Mouse (Mus musculus) embryonic facial prominence, embryonic 11.5 days (tissue): ENCODE results near the gene Dusp3. TPM values are rescaled to one million over a fixed set of nuclear protein-coding genes. Genes with fewer than 3 reads are reported as not detected.
A peak's percentile ranks its signal among the peaks of the same experiment; 100 is the strongest.

Experiments
- ATAC-seq: fragments of 200-750 bp; cut with Nextera tagmentation; replicated peaks from 2 replicates; pipeline ENCODE4 v1.8.0; 2017; ENCODE audit warnings: low read depth; ENCODE audit not compliant: insufficient number of reproducible peaks, low FRiP score, low TSS enrichment
- DNase-seq: peaks from one replicate; pipeline ENCODE4 v3.0.0-alpha.2; 2015; ENCODE audit warnings: low spot score
- H3K27ac ChIP-seq: fragments of 300-500 bp; sonication (generic); replicated peaks from 2 replicates; pipeline ENCODE4 v1.5.1; 2014; ENCODE audit warnings: mild to moderate bottlenecking, low read depth, low read length, control low read depth
- H3K27me3 ChIP-seq: fragments of 300-500 bp; sonication (generic); 2 replicates; pipeline ENCODE4 v1.6.1; 2014; ENCODE audit warnings: mild to moderate bottlenecking, low read length, moderate library complexity, mixed read lengths; ENCODE audit not compliant: control insufficient read depth, insufficient read depth
- H3K36me3 ChIP-seq: fragments of 300-500 bp; sonication (generic); replicated peaks from 2 replicates; pipeline ENCODE4 v1.6.1; 2014; ENCODE audit warnings: low read depth, mild to moderate bottlenecking, low read length, moderate library complexity, mixed read lengths; ENCODE audit not compliant: control insufficient read depth, insufficient read depth
- H3K4me1 ChIP-seq: fragments of 300-500 bp; sonication (generic); 2 replicates; pipeline ENCODE4 v1.6.1; 2014; ENCODE audit warnings: low read length, mixed read lengths; ENCODE audit not compliant: control insufficient read depth, insufficient read depth
- H3K4me2 ChIP-seq: fragments of 300-500 bp; sonication (generic); 2 replicates; pipeline ENCODE4 v1.6.1; 2014; ENCODE audit warnings: low read depth, mild to moderate bottlenecking, control low read depth, low read length, moderate library complexity
- H3K4me3 ChIP-seq: fragments of 300-500 bp; sonication (generic); 2 replicates; pipeline ENCODE4 v1.5.1; 2014; ENCODE audit warnings: low read depth, low read length, control low read depth
- H3K9ac ChIP-seq: fragments of 300-500 bp; sonication (generic); replicated peaks from 2 replicates; pipeline ENCODE4 v1.6.1; 2014; ENCODE audit warnings: mild to moderate bottlenecking, control low read depth, low read length
- H3K9me3 ChIP-seq: fragments of 300-500 bp; sonication (generic); replicated peaks from 2 replicates; pipeline ENCODE4 v1.6.1; 2016; ENCODE audit warnings: mild to moderate bottlenecking, low read length, inconsistent platforms, mixed read lengths; ENCODE audit not compliant: control insufficient read depth
- WGBS: fragments of 180-500 bp; shearing (Covaris S2); extraction: QIAGEN DNeasy Blood & Tissue Kit; methylation state at CpG from one replicate; pipeline ENCODE4 v1.1.7; 2014; 5-methylcytosine and 5-hydroxymethylcytosine counted together
- polyA plus RNA-seq: library from polyadenylated mRNA; unstranded; fragments of >200 nt; fragmentation: Nextera tagmentation; extraction: Ambion mirVana; gene quantifications from 2 replicates; pipeline ENCODE4 v1.2.1, GENCODE M21; 2014

Dusp3 gene
- polyA plus RNA-seq, 1 experiment from 2014 or later: 11.3 TPM

GRCm38 (mm10) chr11:101964647-101965046 lies 22.2 kb downstream of the Dusp3 start:
- H3K36me3 ChIP-seq: no peaks in the 10 kb centered on the region
- H3K27ac ChIP-seq: no peak overlapping the region
- peaks cover 8% of the 10 kb centered on the region; the same call in 1 of the 2 replicates for H3K4me1 ChIP-seq
- WGBS: 6% methylated on average over 8 of the region's 8 CpGs
- H3K9ac ChIP-seq: no peak overlapping the region
- ATAC-seq (no peak), DNase-seq (no peak)
- no peak overlapping the region for H3K4me2 ChIP-seq
- H3K27me3 ChIP-seq: peaks cover 42% of the 10 kb centered on the region
- H3K9me3 ChIP-seq: no peaks in the 10 kb centered on the region
- H3K4me3 ChIP-seq: no peak overlapping the region

GRCm38 (mm10) chr11:101963473-101964291 lies 23.1 kb downstream of the Dusp3 start:
- peak overlapping the region; percentile 43 for H3K4me3 ChIP-seq
- H3K27ac ChIP-seq: no peak overlapping the region
- peak; percentile 57 for DNase-seq
- H3K9ac ChIP-seq: peak overlapping the region; percentile 64
- ATAC-seq: peak; percentile 35; the same call in 1 of the 2 replicates
- no peaks in the 10 kb centered on the region for H3K9me3 ChIP-seq
- under 1% methylated on average over 78 of the region's 78 CpGs for WGBS
- peaks cover 8% of the 10 kb centered on the region; the same call in 1 of the 2 replicates for H3K4me1 ChIP-seq
- peaks cover 42% of the 10 kb centered on the region for H3K27me3 ChIP-seq
- H3K4me2 ChIP-seq: peak overlapping the region; percentile 95
- H3K36me3 ChIP-seq: no peaks in the 10 kb centered on the region

- Histone ChIP-seq H3K4me2 (peak overlapping the region; percentile 95; the same call in 1 of the 2 replicates), H3K4me3 (peak overlapping the region; percentile 43), H3K4me1 (peaks cover 8% of the 10 kb centered on the region; the same call in 1 of the 2 replicates), H3K27me3 (peaks cover 42% of the 10 kb centered on the region), H3K27ac (no peak overlapping the region), H3K9ac (no peak overlapping the region), H3K36me3 (no peaks in the 10 kb centered on the region), H3K9me3 (no peaks in the 10 kb centered on the region)
- ATAC-seq (no peak), DNase-seq (no peak)
- WGBS: 2% methylated on average over 11 of the region's 11 CpGs
These were observed 23.8 kb downstream of the Dusp3 start for GRCm38 (mm10) chr11:101963043-101963442.

GRCm38 (mm10) chr11:101957476-101957875 lies 29.3 kb downstream of the Dusp3 start:
- H3K36me3 ChIP-seq: no peaks in the 10 kb centered on the region
- no peak overlapping the region for H3K4me2 ChIP-seq
- H3K9ac ChIP-seq: no peak overlapping the region
- H3K4me1 ChIP-seq: peaks cover 4% of the 10 kb centered on the region; the same call in 1 of the 2 replicates
- H3K27me3 ChIP-seq: peaks cover 13% of the 10 kb centered on the region
- DNase-seq (no peak), ATAC-seq (no peak)
- no peak overlapping the region for H3K27ac ChIP-seq
- 80% methylated on average over 5 of the region's 5 CpGs for WGBS
- no peaks in the 10 kb centered on the region for H3K9me3 ChIP-seq
- H3K4me3 ChIP-seq: no peak overlapping the region

- H3K27ac ChIP-seq: no peak overlapping the region
- no peaks in the 10 kb centered on the region for H3K9me3 ChIP-seq
- 67% methylated on average over 4 of the region's 4 CpGs for WGBS
- H3K36me3 ChIP-seq: no peaks in the 10 kb centered on the region
- DNase-seq (no peak), ATAC-seq (no peak)
- H3K4me2 ChIP-seq: no peak overlapping the region
- peaks cover 4% of the 10 kb centered on the region; the same call in 1 of the 2 replicates for H3K4me1 ChIP-seq
- no peak overlapping the region for H3K9ac ChIP-seq
- no peak overlapping the region for H3K4me3 ChIP-seq
- no peaks in the 10 kb centered on the region; the same call in 1 of the 2 replicates for H3K27me3 ChIP-seq
These were observed 33.4 kb downstream of the Dusp3 start for GRCm38 (mm10) chr11:101953441-101953840.

- H3K9me3 ChIP-seq: no peaks in the 10 kb centered on the region
- H3K27ac ChIP-seq: 0 out of 2 replicates have a peak overlapping the region, but pooled peaks have one; percentile 59
- ATAC-seq: no peak
- no peaks in the 10 kb centered on the region for H3K36me3 ChIP-seq
- peak overlapping the region; percentile 17; the same call in 1 of the 2 replicates for H3K4me2 ChIP-seq
- peaks cover 4% of the 10 kb centered on the region; the same call in 1 of the 2 replicates for H3K4me1 ChIP-seq
- peak; percentile 57 for DNase-seq
- 23% methylated on average over 24 of the region's 24 CpGs for WGBS
- no peak overlapping the region for H3K4me3 ChIP-seq
- H3K9ac ChIP-seq: no peak overlapping the region
- H3K27me3 ChIP-seq: no peaks in the 10 kb centered on the region; the same call in 1 of the 2 replicates
These were observed 34.1 kb downstream of the Dusp3 start for GRCm38 (mm10) chr11:101952541-101953341.

GRCm38 (mm10) chr11:101950021-101950420 lies 36.8 kb downstream of the Dusp3 start:
- no peaks in the 10 kb centered on the region; the same call in 1 of the 2 replicates for H3K27me3 ChIP-seq
- no peak for DNase-seq
- no peak overlapping the region for H3K9ac ChIP-seq
- H3K27ac ChIP-seq: no peak overlapping the region
- 89% methylated on average over 5 of the region's 5 CpGs for WGBS
- ATAC-seq: no peak
- H3K4me2 ChIP-seq: no peak overlapping the region
- H3K4me3 ChIP-seq: no peak overlapping the region
- peaks cover 4% of the 10 kb centered on the region; the same call in 1 of the 2 replicates for H3K4me1 ChIP-seq
- no peaks in the 10 kb centered on the region for H3K36me3 ChIP-seq
- H3K9me3 ChIP-seq: no peaks in the 10 kb centered on the region
